Mouse (Mus musculus): ENCODE data around the gene Lgr4. TPM values are rescaled to one million over a fixed set of nuclear protein-coding genes. Genes with fewer than 3 reads are reported as not detected.

Lgr4 gene
- polyA plus RNA-seq, 1 experiment from 2014 or later = 7.8 TPM

DNA sequence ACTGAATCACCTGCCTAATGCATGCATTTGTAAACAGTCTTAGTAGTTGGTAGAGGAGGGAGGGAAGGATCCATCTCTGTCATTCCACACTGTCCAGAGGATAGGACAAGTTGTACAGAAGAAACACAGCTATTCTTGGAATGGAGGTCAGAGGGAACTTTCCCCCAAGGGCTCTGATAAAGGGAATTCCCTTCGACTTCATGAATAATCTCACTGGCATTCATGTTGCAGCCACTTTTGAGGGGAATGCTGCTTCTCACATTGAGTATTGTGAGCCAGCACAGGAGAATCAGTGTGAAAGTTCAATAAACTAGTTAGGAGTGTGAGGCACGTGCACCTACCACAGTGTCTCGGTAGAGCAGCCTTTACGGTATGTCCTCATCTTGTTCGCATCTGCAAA lies 37.6 kb downstream of the Lgr4 start:
- Histone ChIP-seq H3K4me3 (replicated peaks) (no peak overlapping the region), H3K27me3 (peaks cover 85% of the 10 kb centered on the region), H3K4me1 (peaks cover 40% of the 10 kb centered on the region), H3K9me3 (no peaks in the 10 kb centered on the region), H3K27ac (no peak overlapping the region), H3K36me3 (replicated peaks) (no peaks in the 10 kb centered on the region), H3K4me2 (no peak overlapping the region), H3K9ac (no peak overlapping the region)
- WGBS = 72% methylated on average over 5 of the region's 5 CpGs
- no peak for ATAC-seq (ENCODE audit: low FRiP score)

DNA sequence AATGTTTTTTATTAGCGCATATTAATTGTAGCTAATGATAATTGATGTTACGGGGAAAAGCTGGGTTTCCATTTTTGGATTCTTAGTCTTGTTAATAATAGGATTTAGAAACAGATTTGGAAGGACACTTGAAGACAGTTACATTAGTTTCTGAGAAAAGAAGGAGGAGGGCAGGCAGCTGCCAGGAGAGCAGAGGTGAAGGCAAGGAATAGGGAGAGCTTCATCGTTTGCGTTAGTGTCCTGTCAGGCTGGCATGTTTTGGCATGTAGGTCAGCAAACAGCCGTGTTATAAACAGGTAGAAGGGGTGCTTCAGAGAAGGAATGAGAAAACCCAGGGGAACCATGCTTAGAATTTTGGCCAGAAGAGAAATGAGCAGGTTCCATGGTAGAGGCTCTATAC lies 38.5 kb downstream of the Lgr4 start:
- Histone ChIP-seq H3K36me3 (replicated peaks) (no peaks in the 10 kb centered on the region), H3K4me3 (replicated peaks) (no peak overlapping the region), H3K4me1 (peaks cover 43% of the 10 kb centered on the region), H3K4me2 (no peak overlapping the region), H3K27ac (no peak overlapping the region), H3K9ac (no peak overlapping the region), H3K9me3 (no peaks in the 10 kb centered on the region), H3K27me3 (peaks cover 77% of the 10 kb centered on the region)
- WGBS = 86% methylated on average over 5 of the region's 5 CpGs
- no peak for ATAC-seq (ENCODE audit: low FRiP score)

DNA sequence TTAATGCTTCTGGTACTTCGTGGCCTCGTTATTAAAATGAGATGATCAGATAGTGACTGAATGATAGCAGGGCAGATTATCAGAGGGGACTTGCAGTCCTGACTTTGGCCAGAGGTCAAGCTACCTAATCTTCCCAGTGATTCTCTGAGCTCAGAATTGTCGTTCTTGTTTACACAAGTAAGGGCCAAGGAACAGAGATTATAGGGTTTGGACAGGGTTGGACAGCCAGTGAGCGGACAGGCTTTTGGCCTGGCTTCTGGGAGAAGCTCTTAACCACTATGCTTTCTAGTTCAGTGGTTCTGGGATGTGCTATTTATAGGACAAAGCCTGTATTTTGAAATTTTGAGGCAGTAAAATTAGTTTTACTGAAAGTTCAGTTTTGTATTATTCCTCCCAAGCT lies 39.3 kb downstream of the Lgr4 start:
- WGBS = 76% methylated on average over 4 of the region's 4 CpGs
- ATAC-seq (ENCODE audit: low FRiP score) = no peak
- Histone ChIP-seq H3K9me3 (no peaks in the 10 kb centered on the region), H3K4me1 (peaks cover 47% of the 10 kb centered on the region), H3K36me3 (replicated peaks) (no peaks in the 10 kb centered on the region), H3K27ac (no peak overlapping the region), H3K27me3 (peaks cover 69% of the 10 kb centered on the region), H3K9ac (no peak overlapping the region), H3K4me2 (no peak overlapping the region), H3K4me3 (replicated peaks) (no peak overlapping the region)

DNA sequence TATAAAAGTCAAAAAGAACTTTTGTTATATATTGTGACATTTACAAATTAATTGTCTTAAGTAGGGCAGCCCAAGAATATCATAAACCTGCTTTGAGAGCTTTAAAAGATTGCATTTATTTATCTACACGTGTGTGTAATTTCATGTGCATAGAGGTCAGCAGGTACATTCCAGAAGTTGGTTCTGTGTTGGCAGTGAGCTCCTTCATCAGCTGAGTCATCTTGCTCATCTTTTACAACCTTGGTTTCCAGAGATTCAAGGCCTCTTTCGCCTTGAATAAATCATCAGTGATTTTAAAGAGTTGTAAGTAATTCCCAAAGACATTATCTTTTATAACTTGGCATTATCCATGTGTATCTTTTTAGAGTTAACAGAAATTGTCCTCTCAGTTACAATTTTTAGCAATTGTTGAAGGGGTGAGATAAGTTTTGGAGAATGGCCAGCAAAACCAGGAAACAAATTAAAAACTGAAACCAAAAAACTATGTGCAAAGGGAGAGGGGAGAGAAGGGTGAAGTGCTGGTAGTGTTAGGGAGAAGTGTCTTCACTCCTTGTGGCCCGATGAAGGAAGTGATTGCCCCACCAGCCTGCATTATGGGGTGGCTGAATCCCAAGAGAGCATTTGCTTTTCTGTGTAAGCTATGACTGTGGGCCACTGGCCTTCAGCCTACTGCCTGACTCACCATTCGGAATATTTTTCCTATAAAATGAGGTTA lies 41.4 kb downstream of the Lgr4 start:
- no peak overlapping the region for H3K27ac ChIP-seq
- H3K4me1 ChIP-seq = peaks cover 32% of the 10 kb centered on the region
- peaks cover 65% of the 10 kb centered on the region for H3K27me3 ChIP-seq
- WGBS = 90% methylated on average over 4 of the region's 4 CpGs
- H3K36me3 ChIP-seq (replicated peaks) = no peaks in the 10 kb centered on the region
- no peak overlapping the region for H3K4me2 ChIP-seq
- no peak overlapping the region for H3K4me3 ChIP-seq (replicated peaks)
- no peaks in the 10 kb centered on the region for H3K9me3 ChIP-seq
- no peak overlapping the region for H3K9ac ChIP-seq
- no peak for ATAC-seq (ENCODE audit: low FRiP score)

DNA sequence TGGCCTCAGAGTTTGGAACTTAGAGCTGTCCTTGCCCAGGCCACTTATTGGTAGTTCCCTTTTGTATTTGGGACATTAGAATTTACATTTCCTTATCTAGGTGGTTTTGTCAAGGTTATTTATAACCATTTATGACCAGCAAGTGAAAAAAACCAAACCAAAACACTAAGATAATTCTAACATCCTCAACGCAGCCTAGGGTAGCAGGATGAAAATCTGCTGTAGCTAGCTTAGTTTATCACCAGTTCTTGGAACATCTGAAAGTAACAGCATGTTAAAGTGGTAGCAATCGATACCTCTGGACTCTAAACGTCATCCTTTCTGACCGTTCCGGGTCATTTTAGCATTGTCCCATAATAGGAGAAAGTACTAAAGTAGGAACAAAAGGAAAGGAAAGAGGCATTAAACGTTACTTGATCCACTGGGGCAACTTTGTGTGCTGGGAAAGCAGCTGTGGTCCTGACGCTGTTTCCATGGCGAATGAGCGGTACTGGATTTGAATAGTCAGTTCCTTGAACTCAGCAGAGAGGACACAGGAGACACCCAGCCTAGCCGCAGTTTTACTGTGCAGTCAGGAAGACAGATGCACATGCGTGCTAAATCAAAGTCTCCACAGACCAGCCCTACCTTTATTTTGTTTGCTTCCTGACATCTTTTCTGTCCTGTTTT lies 42.1 kb downstream of the Lgr4 start:
- ATAC-seq (ENCODE audit: low FRiP score) = peak; percentile 62; the same call in 1 of the 2 replicates
- H3K27ac ChIP-seq = no peak overlapping the region
- H3K4me1 ChIP-seq = peaks cover 28% of the 10 kb centered on the region
- H3K4me3 ChIP-seq (replicated peaks) = no peak overlapping the region
- no peaks in the 10 kb centered on the region for H3K9me3 ChIP-seq
- WGBS = 29% methylated on average over 11 of the region's 11 CpGs
- peaks cover 65% of the 10 kb centered on the region for H3K27me3 ChIP-seq
- no peak overlapping the region for H3K4me2 ChIP-seq
- H3K36me3 ChIP-seq (replicated peaks) = no peaks in the 10 kb centered on the region
- H3K9ac ChIP-seq = no peak overlapping the region

DNA sequence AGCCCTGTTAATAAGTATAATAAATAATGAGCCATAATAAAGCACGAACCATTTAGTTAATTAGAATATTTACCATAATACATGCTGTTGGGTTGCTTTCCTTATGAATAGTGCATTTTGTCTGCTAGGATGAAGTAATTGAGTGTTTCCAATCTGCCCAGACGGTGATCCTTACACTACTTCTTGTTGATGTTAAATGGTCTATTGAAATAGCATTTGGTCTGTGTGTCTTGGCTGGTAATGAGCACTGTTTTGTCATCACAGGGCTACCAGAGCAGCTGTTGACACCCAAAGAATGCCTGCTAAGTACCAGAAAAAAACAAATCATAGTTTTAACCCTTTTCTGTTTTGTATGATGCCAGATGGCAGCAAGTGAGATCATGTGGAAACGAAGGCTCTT lies 42.8 kb downstream of the Lgr4 start:
- H3K9ac ChIP-seq = no peak overlapping the region
- no peaks in the 10 kb centered on the region for H3K36me3 ChIP-seq (replicated peaks)
- peak; percentile 87 for ATAC-seq (ENCODE audit: low FRiP score)
- peaks cover 60% of the 10 kb centered on the region for H3K27me3 ChIP-seq
- H3K4me2 ChIP-seq = no peak overlapping the region
- H3K4me1 ChIP-seq = peaks cover 21% of the 10 kb centered on the region
- H3K9me3 ChIP-seq = no peaks in the 10 kb centered on the region
- 24% methylated on average over 3 of the region's 3 CpGs for WGBS
- no peak overlapping the region for H3K4me3 ChIP-seq (replicated peaks)
- no peak overlapping the region for H3K27ac ChIP-seq

DNA sequence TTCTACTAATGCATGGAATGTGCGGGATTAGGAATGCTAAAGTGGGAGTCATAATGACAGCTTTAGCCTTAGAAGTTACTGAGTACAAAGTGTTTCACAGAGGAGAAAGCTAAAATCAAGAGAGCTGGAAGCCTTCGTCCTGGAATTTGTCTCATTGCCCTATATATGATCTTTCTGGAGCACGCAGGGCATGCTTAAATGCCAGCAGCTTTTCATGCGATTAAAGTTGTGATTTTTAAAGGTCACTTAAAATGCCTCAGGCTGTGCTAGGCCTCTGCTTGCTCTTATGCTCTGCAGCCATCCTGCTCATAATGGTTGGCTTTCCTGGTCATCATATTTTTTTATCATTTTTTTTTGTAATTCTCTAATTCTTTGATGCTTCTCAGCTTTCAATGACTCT lies 43.7 kb downstream of the Lgr4 start:
- Histone ChIP-seq H3K27ac (no peak overlapping the region), H3K4me1 (peaks cover 19% of the 10 kb centered on the region), H3K9me3 (no peaks in the 10 kb centered on the region), H3K4me3 (replicated peaks) (no peak overlapping the region), H3K4me2 (no peak overlapping the region), H3K27me3 (peaks cover 60% of the 10 kb centered on the region), H3K9ac (no peak overlapping the region), H3K36me3 (replicated peaks) (no peaks in the 10 kb centered on the region)
- 73% methylated on average over 4 of the region's 4 CpGs for WGBS
- no peak for ATAC-seq (ENCODE audit: low FRiP score)

DNA sequence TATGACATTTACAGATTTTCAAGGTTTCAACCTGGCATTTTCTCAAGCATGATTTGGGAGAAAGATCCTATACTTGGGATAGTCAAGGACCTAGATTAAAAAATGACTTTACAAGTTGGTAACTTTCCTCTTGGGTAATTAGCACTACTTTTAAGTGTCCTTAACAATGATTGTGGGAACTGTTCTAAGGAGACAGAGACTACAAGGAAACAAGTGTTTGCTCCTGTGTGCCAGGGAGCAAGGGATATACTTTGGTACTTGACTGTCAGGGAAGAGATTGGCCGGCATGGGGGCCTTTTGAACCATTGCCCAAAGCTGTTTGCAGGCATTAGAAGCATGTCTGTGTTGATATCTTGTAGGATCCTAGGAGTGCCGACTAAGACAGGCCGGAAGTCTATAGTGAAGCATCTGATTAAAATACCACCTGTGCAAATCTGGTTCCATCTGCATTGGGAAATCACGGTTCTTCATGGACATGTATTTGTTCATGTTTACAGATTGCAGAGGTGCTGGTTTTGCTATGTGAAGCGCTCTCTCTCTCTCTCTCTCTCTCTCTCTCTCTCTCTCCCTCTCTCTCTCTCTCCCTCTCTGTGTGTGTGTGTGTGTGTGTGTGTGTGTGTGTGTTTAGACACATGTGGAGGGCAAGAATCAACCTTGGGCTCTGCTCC lies 46.3 kb downstream of the Lgr4 start:
- WGBS = 86% methylated on average over 5 of the region's 5 CpGs
- H3K36me3 ChIP-seq (replicated peaks) = no peaks in the 10 kb centered on the region

DNA sequence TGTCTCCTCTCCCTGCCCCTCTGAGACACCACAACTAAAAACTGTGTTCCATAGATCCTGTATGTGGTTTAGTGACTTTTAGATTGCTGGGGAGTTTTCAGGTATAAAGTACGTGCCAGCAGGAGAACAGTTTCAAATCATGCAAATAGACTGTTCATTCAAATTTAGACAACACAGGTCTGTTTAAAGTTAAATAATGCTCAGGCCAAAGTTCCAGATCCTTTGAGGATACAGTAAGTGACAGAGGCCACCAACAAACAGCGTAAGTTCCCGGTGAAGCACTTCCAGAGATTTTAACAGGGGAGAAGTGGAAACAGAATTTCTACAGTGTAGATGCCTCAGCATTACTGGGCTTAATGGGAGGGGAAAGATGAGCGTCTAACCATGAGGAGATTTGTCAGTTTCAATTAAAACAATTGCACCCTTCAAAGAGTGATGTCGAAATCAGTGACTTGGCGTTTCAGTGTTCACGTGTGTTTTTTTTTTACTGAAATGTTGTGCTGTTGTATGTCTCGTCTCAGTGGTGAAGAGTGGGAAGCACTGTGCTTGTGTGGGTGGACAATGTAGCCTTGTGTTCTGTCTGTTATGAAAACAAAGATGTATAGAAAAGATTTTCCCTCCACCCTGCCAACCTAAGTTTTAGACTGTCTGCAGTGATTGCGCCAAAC lies 48.4 kb downstream of the Lgr4 start:
- no peak overlapping the region for H3K27ac ChIP-seq
- no peaks in the 10 kb centered on the region for H3K36me3 ChIP-seq (replicated peaks)
- H3K9ac ChIP-seq = no peak overlapping the region
- H3K4me2 ChIP-seq = no peak overlapping the region
- H3K27me3 ChIP-seq = peaks cover 52% of the 10 kb centered on the region
- no peaks in the 10 kb centered on the region for H3K9me3 ChIP-seq
- H3K4me1 ChIP-seq = peaks cover 4% of the 10 kb centered on the region
- no peak overlapping the region for H3K4me3 ChIP-seq (replicated peaks)
- 86% methylated on average over 9 of the region's 9 CpGs for WGBS
- no peak for ATAC-seq (ENCODE audit: low FRiP score)

More for the DNA sequence above, 46.3 kb downstream of the Lgr4 start:
- H3K27ac ChIP-seq = no peak overlapping the region
- H3K9ac ChIP-seq = no peak overlapping the region
- ATAC-seq (ENCODE audit: low FRiP score) = no peak
- H3K9me3 ChIP-seq = no peaks in the 10 kb centered on the region
- H3K27me3 ChIP-seq = peaks cover 47% of the 10 kb centered on the region
- peaks cover 19% of the 10 kb centered on the region for H3K4me1 ChIP-seq
- H3K4me2 ChIP-seq = no peak overlapping the region
- H3K4me3 ChIP-seq (replicated peaks) = no peak overlapping the region

DNA sequence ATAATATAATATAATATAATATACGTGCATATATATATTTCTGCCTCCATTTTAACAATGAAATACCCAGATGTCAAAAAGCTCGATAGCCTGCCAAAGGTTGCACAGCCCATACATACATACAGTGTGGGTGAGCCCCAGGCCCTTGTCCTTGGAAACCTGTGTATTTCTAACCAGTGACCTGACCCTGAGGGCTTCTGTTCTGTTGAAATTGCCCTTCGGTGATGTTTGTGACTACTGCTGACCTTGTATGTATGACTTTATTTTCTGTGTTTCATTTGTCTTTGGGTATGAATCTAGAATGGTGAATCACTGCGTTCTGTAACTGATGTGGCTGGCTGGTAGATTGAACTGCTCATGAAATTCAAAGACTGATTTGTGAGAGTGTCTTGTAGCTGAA lies 49.4 kb downstream of the Lgr4 start:
- no peaks in the 10 kb centered on the region for H3K9me3 ChIP-seq
- no peak overlapping the region for H3K27ac ChIP-seq
- no peak overlapping the region for H3K4me2 ChIP-seq
- H3K4me1 ChIP-seq = no peaks in the 10 kb centered on the region
- ATAC-seq (ENCODE audit: low FRiP score) = no peak
- no peak overlapping the region for H3K9ac ChIP-seq
- WGBS = 95% methylated on average over 4 of the region's 4 CpGs
- no peak overlapping the region for H3K4me3 ChIP-seq (replicated peaks)
- peaks cover 49% of the 10 kb centered on the region for H3K27me3 ChIP-seq
- H3K36me3 ChIP-seq (replicated peaks) = no peaks in the 10 kb centered on the region

DNA sequence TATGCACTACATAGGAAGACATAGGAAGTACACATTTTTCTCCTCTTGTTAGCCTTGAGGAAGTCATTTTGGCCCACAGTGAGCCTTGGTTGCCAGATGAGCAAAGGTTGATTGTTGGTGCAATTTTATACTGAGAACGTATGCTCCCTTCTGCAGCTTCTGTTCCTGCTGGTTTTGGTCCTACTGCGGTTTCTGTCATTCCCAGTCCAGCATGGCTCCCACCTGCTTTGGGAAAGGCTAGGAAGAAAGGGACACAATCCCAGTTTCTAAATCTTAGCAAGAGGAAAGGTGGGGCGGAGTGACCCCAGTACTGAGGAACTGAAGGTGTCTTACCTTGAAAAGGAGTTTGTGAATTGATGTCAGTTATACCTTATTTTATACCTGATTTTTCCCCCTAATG lies 51.9 kb downstream of the Lgr4 start:
- H3K4me1 ChIP-seq = no peaks in the 10 kb centered on the region
- H3K27ac ChIP-seq = no peak overlapping the region
- no peak overlapping the region for H3K4me2 ChIP-seq
- peaks cover 35% of the 10 kb centered on the region for H3K27me3 ChIP-seq
- no peaks in the 10 kb centered on the region for H3K9me3 ChIP-seq
- H3K4me3 ChIP-seq (replicated peaks) = no peak overlapping the region
- 88% methylated on average over 3 of the region's 3 CpGs for WGBS
- no peaks in the 10 kb centered on the region for H3K36me3 ChIP-seq (replicated peaks)
- ATAC-seq (ENCODE audit: low FRiP score) = no peak
- no peak overlapping the region for H3K9ac ChIP-seq

DNA sequence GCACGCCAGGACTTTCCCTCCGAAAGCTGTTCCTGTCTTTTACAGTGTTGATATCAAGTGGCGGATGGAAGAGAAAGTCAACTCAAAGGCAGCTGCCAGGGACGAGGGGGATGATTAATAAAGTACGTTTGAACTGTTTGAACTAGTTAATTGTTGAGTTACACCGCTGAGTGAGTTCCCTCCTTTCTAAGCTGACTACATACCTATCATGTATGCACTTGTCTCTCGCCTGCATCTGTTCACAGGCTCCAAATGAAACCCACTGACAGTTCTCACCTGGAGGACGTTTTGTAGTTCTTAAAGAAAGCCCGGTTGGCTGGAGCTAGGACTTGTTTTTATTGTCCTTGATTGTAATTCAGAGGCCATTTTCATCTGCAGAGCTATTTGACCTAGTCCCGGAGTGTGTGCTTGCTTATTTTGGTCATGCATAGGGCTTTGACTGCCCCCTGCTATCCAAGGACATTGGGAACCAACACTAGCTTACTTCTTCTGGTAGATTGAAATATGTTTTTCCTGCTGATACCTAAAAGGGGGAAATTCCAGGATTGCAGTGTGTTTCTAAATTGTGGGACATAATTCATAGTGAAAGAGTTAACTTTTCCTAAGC lies 52.6 kb downstream of the Lgr4 start:
- Histone ChIP-seq H3K9me3 (no peaks in the 10 kb centered on the region), H3K4me2 (no peak overlapping the region), H3K27ac (no peak overlapping the region), H3K36me3 (replicated peaks) (no peaks in the 10 kb centered on the region), H3K27me3 (peaks cover 34% of the 10 kb centered on the region), H3K4me3 (replicated peaks) (no peak overlapping the region), H3K4me1 (no peaks in the 10 kb centered on the region), H3K9ac (no peak overlapping the region)
- no peak for ATAC-seq (ENCODE audit: low FRiP score)
- 73% methylated on average over 10 of the region's 10 CpGs for whole genome bisulfite sequencing
